Mouse (Mus musculus) lung, embryonic 16.5 days (tissue): ENCODE measurements at regions not wholly inside any gene's neighbourhood (a gene's known extent, or its start where the extent isn't known, plus 50 kb on each side); places are given as distances from the start of the nearest gene placed in this dataset.

Experiments used
- ATAC-seq: fragments of 200-750 bp; cut with Nextera tagmentation; 2 replicates; pipeline ENCODE4 v1.8.0; 2017; ENCODE audit warnings: low read depth, mild to moderate bottlenecking, moderate library complexity
- H3K27ac ChIP-seq: fragments of 300-500 bp; sonication (generic); 2 replicates; pipeline ENCODE4 v1.5.1; 2014; ENCODE audit warnings: mild to moderate bottlenecking, control low read depth, low read length
- H3K27me3 ChIP-seq: fragments of 300-500 bp; sonication (generic); 2 replicates; pipeline ENCODE4 v1.6.1; 2014; ENCODE audit warnings: low read depth, low read length, mixed read lengths; ENCODE audit not compliant: control insufficient read depth, insufficient read depth
- H3K36me3 ChIP-seq: fragments of 300-500 bp; sonication (generic); 2 replicates; pipeline ENCODE4 v1.6.1; 2014; ENCODE audit warnings: low read length; ENCODE audit not compliant: control insufficient read depth, insufficient read depth
- H3K4me1 ChIP-seq: fragments of 300-500 bp; sonication (generic); replicated peaks from 2 replicates; pipeline ENCODE4 v1.6.1; 2014; ENCODE audit warnings: low read length, mixed read lengths; ENCODE audit not compliant: control insufficient read depth, insufficient read depth
- H3K4me2 ChIP-seq: fragments of 300-500 bp; sonication (generic); 2 replicates; pipeline ENCODE4 v1.6.1; 2014; ENCODE audit warnings: low read depth, low read length, control low read depth
- H3K4me3 ChIP-seq: fragments of 300-500 bp; sonication (generic); 2 replicates; pipeline ENCODE4 v1.5.1; 2014; ENCODE audit warnings: mild to moderate bottlenecking, low read length, control low read depth
- H3K9ac ChIP-seq: fragments of 300-500 bp; sonication (generic); 2 replicates; pipeline ENCODE4 v1.6.1; 2014; ENCODE audit warnings: low read length, control low read depth
- H3K9me3 ChIP-seq: fragments of 300-500 bp; sonication (generic); 2 replicates; pipeline ENCODE4 v1.6.1; 2016; ENCODE audit warnings: low read length; ENCODE audit not compliant: control insufficient read depth
- WGBS: fragments of 180-500 bp; shearing (Covaris S2); extraction: QIAGEN DNeasy Blood & Tissue Kit; methylation state at CpG from one replicate; pipeline ENCODE4 v1.1.7; 2014; 5-methylcytosine and 5-hydroxymethylcytosine counted together

DNA sequence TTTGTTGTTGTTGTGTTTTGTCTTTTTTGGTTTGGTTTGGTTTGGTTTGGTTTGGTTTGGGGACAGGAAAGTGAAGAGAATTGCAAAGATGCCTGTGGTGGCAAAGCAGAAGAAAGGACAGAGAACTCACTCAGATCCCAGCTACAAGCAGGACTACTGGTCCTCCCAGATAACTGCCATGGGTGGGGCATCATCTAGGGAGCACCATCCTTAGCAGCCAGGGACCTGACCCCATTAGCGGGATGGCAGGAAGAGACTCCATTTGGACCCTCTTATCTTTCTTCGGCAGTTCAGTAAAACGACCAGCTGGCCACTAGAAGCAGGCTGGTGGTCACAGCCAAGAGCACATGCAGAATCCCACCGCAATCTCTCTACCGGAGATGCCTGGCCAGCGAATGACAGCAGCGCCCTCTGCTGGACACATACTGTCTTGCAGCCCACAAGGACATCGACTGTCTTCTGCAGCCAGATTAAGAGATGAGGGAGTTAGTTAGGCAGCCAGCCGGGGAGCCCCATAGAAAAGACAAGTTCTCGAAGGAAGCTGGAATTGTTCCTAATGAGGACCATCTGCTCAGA lies 119.8 kb downstream of the Gm9195 start:
- no peaks in the 10 kb centered on the region for H3K4me1 ChIP-seq
- no peak overlapping the region for H3K9ac ChIP-seq
- 7% methylated on average over 10 of the region's 10 CpGs for WGBS
- H3K4me2 ChIP-seq = no peak overlapping the region
- ATAC-seq = 0 out of 2 replicates have a peak, but pooled peaks have one; percentile 34
- H3K27ac ChIP-seq = no peak overlapping the region
- H3K27me3 ChIP-seq = no peaks in the 10 kb centered on the region; the same call in 1 of the 2 replicates
- no peaks in the 10 kb centered on the region for H3K36me3 ChIP-seq
- H3K9me3 ChIP-seq = no peaks in the 10 kb centered on the region
- no peak overlapping the region for H3K4me3 ChIP-seq

GRCm38 (mm10) chr14:72360829-72361520 lies 130.7 kb downstream of the Gm9195 start:
- ATAC-seq = no peak
- H3K4me3 ChIP-seq = no peak overlapping the region
- 76% methylated on average over 4 of the region's 4 CpGs for WGBS

GRCm38 (mm10) chr14:72360181-72360580 lies 131.5 kb downstream of the Gm9195 start:
- no peaks in the 10 kb centered on the region for H3K27me3 ChIP-seq
- no peak overlapping the region for H3K9ac ChIP-seq
- no peak overlapping the region for H3K4me3 ChIP-seq
- no peaks in the 10 kb centered on the region for H3K36me3 ChIP-seq
- no peak for ATAC-seq
- no peaks in the 10 kb centered on the region for H3K9me3 ChIP-seq
- H3K27ac ChIP-seq = no peak overlapping the region
- WGBS = 66% methylated on average over 7 of the region's 7 CpGs
- no peaks in the 10 kb centered on the region for H3K4me1 ChIP-seq
- H3K4me2 ChIP-seq = no peak overlapping the region

More at GRCm38 (mm10) chr14:72360829-72361520, 130.7 kb downstream of the Gm9195 start:
- H3K9ac ChIP-seq = no peak overlapping the region
- H3K27ac ChIP-seq = no peak overlapping the region
- no peaks in the 10 kb centered on the region for H3K27me3 ChIP-seq
- H3K4me2 ChIP-seq = no peak overlapping the region
- H3K9me3 ChIP-seq = no peaks in the 10 kb centered on the region
- no peaks in the 10 kb centered on the region for H3K4me1 ChIP-seq
- H3K36me3 ChIP-seq = no peaks in the 10 kb centered on the region

GRCm38 (mm10) chr14:72357915-72358314 lies 133.7 kb downstream of the Gm9195 start:
- H3K36me3 ChIP-seq = no peaks in the 10 kb centered on the region
- no peaks in the 10 kb centered on the region for H3K9me3 ChIP-seq
- H3K4me1 ChIP-seq = no peaks in the 10 kb centered on the region
- H3K4me3 ChIP-seq = no peak overlapping the region
- H3K9ac ChIP-seq = no peak overlapping the region
- H3K4me2 ChIP-seq = no peak overlapping the region
- 75% methylated on average over 3 of the region's 3 CpGs for WGBS
- no peak overlapping the region for H3K27ac ChIP-seq
- ATAC-seq = no peak
- no peaks in the 10 kb centered on the region for H3K27me3 ChIP-seq

GRCm38 (mm10) chr14:72342181-72342580 lies 149.5 kb downstream of the Gm9195 start:
- Histone ChIP-seq H3K4me3 (no peak overlapping the region), H3K36me3 (no peaks in the 10 kb centered on the region), H3K9ac (no peak overlapping the region), H3K27me3 (no peaks in the 10 kb centered on the region), H3K27ac (no peak overlapping the region), H3K4me2 (peak overlapping the region; percentile 7; the same call in 1 of the 2 replicates), H3K4me1 (peaks cover 8% of the 10 kb centered on the region), H3K9me3 (no peaks in the 10 kb centered on the region)
- no peak for ATAC-seq
- 27% methylated on average over 5 of the region's 5 CpGs for WGBS

DNA sequence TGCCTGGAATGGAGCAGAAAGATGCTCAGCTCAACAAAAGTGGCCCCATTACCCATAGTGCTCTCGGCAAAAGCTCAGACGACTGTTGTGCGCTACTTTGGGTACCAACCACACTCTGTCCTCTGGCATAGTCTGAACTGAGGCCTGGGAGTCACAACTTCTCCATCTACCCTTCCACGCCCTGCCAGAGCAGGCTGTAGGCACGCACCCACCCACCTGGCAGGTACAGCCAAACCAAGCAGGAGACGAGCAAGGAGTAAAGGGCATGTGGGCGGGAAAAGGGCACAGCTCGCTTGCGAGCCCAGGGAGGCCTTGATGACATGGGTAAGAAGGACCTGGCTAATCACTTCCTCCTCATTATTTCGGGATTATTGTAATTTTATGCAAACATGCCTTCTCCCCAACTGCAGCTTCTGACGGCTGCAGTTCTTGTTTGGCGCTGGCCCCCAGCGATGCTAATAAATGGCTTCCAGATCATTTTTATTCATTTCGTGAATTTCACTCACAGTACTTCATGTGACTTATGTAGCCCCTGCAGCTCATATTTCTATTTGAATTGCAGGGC lies 150.0 kb downstream of the Gm9195 start:
- Histone ChIP-seq H3K4me1 (peaks cover 8% of the 10 kb centered on the region), H3K4me2 (peak overlapping the region; percentile 7; the same call in 1 of the 2 replicates), H3K4me3 (no peak overlapping the region), H3K27me3 (no peaks in the 10 kb centered on the region), H3K9ac (no peak overlapping the region), H3K36me3 (no peaks in the 10 kb centered on the region), H3K27ac (no peak overlapping the region), H3K9me3 (no peaks in the 10 kb centered on the region)
- WGBS = 50% methylated on average over 14 of the region's 14 CpGs
- peak; percentile 28; the same call in 1 of the 2 replicates for ATAC-seq

GRCm38 (mm10) chr14:72338046-72338445 lies 153.6 kb downstream of the Gm9195 start:
- ATAC-seq = no peak
- 70% methylated on average over 1 of the region's 1 CpGs for WGBS
- no peak overlapping the region for H3K27ac ChIP-seq

DNA sequence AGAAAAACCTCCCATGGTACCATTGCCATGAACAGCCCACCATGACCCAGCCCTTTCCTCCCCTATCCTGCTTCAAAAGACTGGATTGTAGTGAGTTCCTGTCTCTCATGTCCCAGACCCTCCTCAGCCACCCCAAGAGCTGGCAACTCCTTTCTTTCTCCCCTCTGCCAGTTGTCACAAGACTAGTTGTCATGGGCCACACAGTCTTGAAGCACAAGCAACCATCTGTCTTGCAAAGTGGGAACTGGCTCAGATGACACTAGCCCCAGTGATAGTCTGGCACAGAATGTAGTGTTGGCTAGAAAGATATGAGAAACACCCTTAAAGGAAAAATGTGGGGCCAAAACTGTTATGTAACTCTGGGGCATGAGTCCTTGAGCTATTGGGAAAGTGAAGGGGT lies 187.8 kb downstream of the Gm9195 start:
- Histone ChIP-seq H3K9ac (no peak overlapping the region), H3K36me3 (no peaks in the 10 kb centered on the region), H3K9me3 (no peaks in the 10 kb centered on the region), H3K27ac (no peak overlapping the region), H3K4me3 (no peak overlapping the region), H3K4me2 (no peak overlapping the region), H3K27me3 (no peaks in the 10 kb centered on the region), H3K4me1 (no peaks in the 10 kb centered on the region)
- no peak for ATAC-seq

More at GRCm38 (mm10) chr14:72338046-72338445, 153.6 kb downstream of the Gm9195 start:
- H3K4me2 ChIP-seq = no peak overlapping the region
- peaks cover 8% of the 10 kb centered on the region for H3K4me1 ChIP-seq
- H3K9ac ChIP-seq = no peak overlapping the region
- H3K36me3 ChIP-seq = no peaks in the 10 kb centered on the region
- no peaks in the 10 kb centered on the region for H3K9me3 ChIP-seq
- H3K4me3 ChIP-seq = no peak overlapping the region
- H3K27me3 ChIP-seq = no peaks in the 10 kb centered on the region

DNA sequence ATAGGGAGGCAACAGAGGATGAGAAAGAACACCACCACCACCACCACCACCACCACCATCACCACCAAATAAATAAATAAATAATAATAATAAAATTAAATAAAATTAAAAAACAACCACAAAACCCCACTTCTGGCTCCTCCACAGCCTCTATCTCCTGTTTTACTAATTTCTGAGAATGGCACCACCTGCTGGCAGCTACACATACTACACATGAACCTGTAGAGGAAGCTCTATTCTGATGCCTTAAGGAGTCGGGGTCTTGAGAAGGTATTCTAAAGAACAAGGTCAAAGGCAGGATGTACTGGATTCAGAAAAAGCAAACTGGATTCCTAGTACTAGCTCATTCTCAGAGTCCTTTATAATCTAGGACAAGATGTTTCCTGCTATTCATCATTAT lies 191.6 kb downstream of the Gm9195 start:
- Histone ChIP-seq H3K4me1 (no peaks in the 10 kb centered on the region), H3K27me3 (peaks cover under 1% of the 10 kb centered on the region; the same call in 1 of the 2 replicates), H3K4me3 (no peak overlapping the region), H3K4me2 (no peak overlapping the region), H3K9ac (no peak overlapping the region), H3K9me3 (no peaks in the 10 kb centered on the region), H3K27ac (no peak overlapping the region), H3K36me3 (no peaks in the 10 kb centered on the region)
- WGBS = 71% methylated on average over 1 of the region's 1 CpGs
- ATAC-seq = no peak
